Mouse (Mus musculus): ENCODE results near the gene Pabpn1.

DNA sequence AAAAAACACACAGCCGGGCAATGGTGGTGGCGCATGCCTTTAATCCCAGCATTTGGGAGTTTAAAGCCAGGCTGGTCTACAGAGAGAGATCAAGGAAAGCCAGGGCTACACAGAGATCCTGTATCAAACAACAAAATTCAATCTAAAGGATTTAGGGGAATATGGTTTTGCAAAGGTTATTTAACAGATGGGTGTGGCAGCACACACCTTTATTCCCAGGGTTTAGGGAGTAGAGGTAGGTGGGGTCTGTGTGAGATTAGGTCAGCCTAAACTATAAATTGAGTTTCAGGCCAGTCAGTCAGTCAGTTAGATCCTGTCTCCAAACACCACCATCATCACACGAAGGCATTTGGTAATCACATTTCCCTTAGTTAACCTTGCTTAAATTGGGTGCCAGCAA is at the start of gene Pabpn1:
- TF ChIP-seq POLR2A (IDR thresholded peaks at IDR 0.05; ENCODE audit: control insufficient read depth, extremely low read depth, insufficient read depth, low read length, poor library complexity) (no peak), CTCF (IDR thresholded peaks at IDR 0.05; ENCODE audit: borderline replicate concordance, control insufficient read depth, extremely low read depth, insufficient read depth, low read length, poor library complexity) (no peak)

Measured in thymus, adult 2 months (tissue).